Mouse (Mus musculus): ENCODE data around the gene Snx9.

DNA sequence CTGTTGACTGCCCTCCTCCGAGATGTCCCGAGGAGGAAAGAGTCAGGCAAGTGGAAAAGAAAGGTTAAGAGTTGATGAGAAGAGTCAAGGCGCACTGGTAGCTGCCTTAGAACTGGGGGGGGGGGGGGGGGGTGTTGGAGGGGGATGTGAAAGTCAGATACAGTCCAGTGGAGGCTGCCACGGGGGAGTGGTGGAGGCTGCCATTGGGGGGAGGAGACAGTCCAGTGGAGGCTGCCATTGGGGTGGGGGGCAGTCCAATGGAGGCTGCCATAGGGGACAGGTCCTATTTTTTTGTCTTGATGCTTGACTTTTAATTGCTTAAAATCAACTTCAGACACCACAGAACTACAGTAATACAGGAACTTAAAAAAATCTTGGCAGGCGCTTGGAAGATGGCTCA is 91.0 kb downstream of the Snx9 start:
- no peak for TF ChIP-seq CTCF (IDR thresholded peaks at IDR 0.05; ENCODE audit: borderline replicate concordance, extremely low read depth, insufficient read depth, insufficient read length)
- TF ChIP-seq POLR2A (IDR thresholded peaks at IDR 0.05; ENCODE audit: borderline replicate concordance, extremely low read depth, insufficient read depth, insufficient read length, poor library complexity, severe bottlenecking) = no peak

All from brain, embryonic 14.5 days (tissue).